Mouse (Mus musculus) urinary bladder, postnatal 0 days (tissue): ENCODE data around the gene Psen2. TPM values are rescaled to one million over a fixed set of nuclear protein-coding genes. Genes with fewer than 3 reads are reported as not detected.

ENCODE experiments used
- polyA plus RNA-seq: library from polyadenylated mRNA; unstranded; fragments of >200 nt; fragmentation: Nextera tagmentation; extraction: Ambion mirVana; gene quantifications from 2 replicates; pipeline ENCODE4 v1.2.1, GENCODE M21; 2015

The Psen2 gene
- polyA plus RNA-seq = 12.7 and 16.8 TPM in 2 replicates

GRCm38 (mm10) chr1:180263364-180263997, at the start of gene Psen2:
Gene Psen2 (minus strand): TSS chr1:180263438.

GRCm38 (mm10) chr1:180198959-180199714, 64.1 kb downstream of the Psen2 start, which contains the start of gene Coq8a:
Gene Coq8a (minus strand): TSS chr1:180199602.

Other genes starting within 250 kb of the Psen2 start
- gene Coq8a, start 63.8 kb downstream of the Psen2 start, polyA plus RNA-seq = 8.9 and 12.8 TPM in 2 replicates
- 10.5 and 11.9 TPM in 2 replicates for gene Itpkb, start 67.0 kb upstream of the Psen2 start, polyA plus RNA-seq
- gene Stum, start 220.1 kb upstream of the Psen2 start, polyA plus RNA-seq = 26.7 and 28.8 TPM in 2 replicates